Mouse (Mus musculus) neural tube, embryonic 15.5 days (tissue): ENCODE measurements around the gene Spem1. TPM values are rescaled to one million over a fixed set of nuclear protein-coding genes. Genes with fewer than 3 reads are reported as not detected.

ENCODE experiments used
- ATAC-seq: fragments of 200-750 bp; cut with Nextera tagmentation; 2 replicates; pipeline ENCODE4 v1.8.0; 2017; ENCODE audit warnings: mild to moderate bottlenecking, moderate TSS enrichment, moderate library complexity; ENCODE audit not compliant: low FRiP score
- H3K27ac ChIP-seq: fragments of 300-500 bp; sonication (generic); replicated peaks from 2 replicates; pipeline ENCODE4 v1.5.1; 2015; ENCODE audit warnings: mild to moderate bottlenecking, inconsistent platforms
- H3K27me3 ChIP-seq: fragments of 300-500 bp; sonication (generic); replicated peaks from 2 replicates; pipeline ENCODE4 v1.6.1; 2015; ENCODE audit warnings: inconsistent platforms
- H3K36me3 ChIP-seq: fragments of 300-500 bp; sonication (generic); 2 replicates; pipeline ENCODE4 v1.6.1; 2015; ENCODE audit warnings: inconsistent platforms
- H3K4me1 ChIP-seq: fragments of 300-500 bp; sonication (generic); 2 replicates; pipeline ENCODE4 v1.6.1; 2015; ENCODE audit warnings: inconsistent platforms
- H3K4me2 ChIP-seq: fragments of 300-500 bp; sonication (generic); 2 replicates; pipeline ENCODE4 v1.6.1; 2015; ENCODE audit warnings: inconsistent platforms, mild to moderate bottlenecking, moderate library complexity
- H3K4me3 ChIP-seq: fragments of 300-500 bp; sonication (generic); replicated peaks from 2 replicates; pipeline ENCODE4 v1.5.1; 2015; ENCODE audit warnings: mild to moderate bottlenecking, inconsistent platforms
- H3K9ac ChIP-seq: fragments of 300-500 bp; sonication (generic); replicated peaks from 2 replicates; pipeline ENCODE4 v1.6.1; 2015; ENCODE audit warnings: mild to moderate bottlenecking, inconsistent platforms
- H3K9me3 ChIP-seq: fragments of 300-500 bp; sonication (generic); replicated peaks from 2 replicates; pipeline ENCODE4 v1.6.1; 2016; ENCODE audit warnings: inconsistent platforms
- WGBS: fragments of 180-500 bp; shearing (Covaris S2); methylation state at CpG from one replicate; pipeline ENCODE4 v1.1.7; 2015; ENCODE audit warnings: mixed read lengths; 5-methylcytosine and 5-hydroxymethylcytosine counted together
- polyA plus RNA-seq: library from polyadenylated mRNA; unstranded; fragments of >200 nt; fragmentation: Nextera tagmentation; extraction: Ambion mirVana; gene quantifications from 2 replicates; pipeline ENCODE4 v1.2.1, GENCODE M21; 2015

Gene Spem1
- polyA plus RNA-seq, 1 experiment from 2014 or later: 0.29 TPM

GRCm38 (mm10) chr11:69849884-69850283 lies 27.9 kb upstream of the Spem1 start:
- Histone ChIP-seq H3K36me3 (peaks cover 40% of the 10 kb centered on the region), H3K9ac (no peak overlapping the region), H3K9me3 (no peaks in the 10 kb centered on the region), H3K27ac (no peak overlapping the region), H3K4me1 (peaks cover 33% of the 10 kb centered on the region), H3K27me3 (no peaks in the 10 kb centered on the region), H3K4me2 (no peak overlapping the region), H3K4me3 (no peak overlapping the region)
- ATAC-seq: no peak
- 92% methylated on average over 15 of the region's 15 CpGs for WGBS

- Histone ChIP-seq H3K4me2 (no peak overlapping the region), H3K36me3 (peaks cover 40% of the 10 kb centered on the region), H3K4me1 (peaks cover 33% of the 10 kb centered on the region), H3K9ac (no peak overlapping the region), H3K4me3 (no peak overlapping the region), H3K27me3 (no peaks in the 10 kb centered on the region), H3K27ac (no peak overlapping the region), H3K9me3 (no peaks in the 10 kb centered on the region)
- no peak for ATAC-seq
- WGBS: 90% methylated on average over 9 of the region's 9 CpGs
Observed at GRCm38 (mm10) chr11:69849128-69849527, 27.1 kb upstream of the Spem1 start.

DNA sequence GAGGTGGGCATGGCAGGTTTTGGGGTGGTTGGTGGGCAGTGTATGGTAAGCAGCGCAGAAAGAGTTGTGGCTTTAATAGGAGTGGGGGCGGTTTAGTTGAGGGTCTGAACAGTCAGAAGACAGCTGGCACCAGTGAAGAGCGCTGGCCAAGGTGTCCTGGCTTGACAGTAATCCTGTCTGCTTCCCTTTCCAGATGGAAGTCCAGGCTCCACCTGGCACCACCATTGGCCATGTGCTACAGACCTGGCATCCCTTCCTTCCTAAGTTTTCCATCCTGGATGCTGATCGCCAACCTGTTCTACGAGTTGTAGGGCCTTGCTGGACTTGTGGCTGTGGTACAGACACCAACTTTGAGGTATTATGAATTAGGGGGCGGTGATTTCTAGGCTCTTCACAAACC lies 26.0 kb upstream of the Spem1 start:
- Histone ChIP-seq H3K4me2 (peak overlapping the region; percentile 85), H3K4me3 (peak overlapping the region; percentile 66), H3K27ac (no peak overlapping the region), H3K9me3 (no peaks in the 10 kb centered on the region), H3K36me3 (peaks cover 40% of the 10 kb centered on the region), H3K4me1 (peaks cover 33% of the 10 kb centered on the region), H3K27me3 (no peaks in the 10 kb centered on the region), H3K9ac (peak overlapping the region; percentile 81; the same call in 1 of the 2 replicates)
- ATAC-seq: no peak
- WGBS: 95% methylated on average over 6 of the region's 6 CpGs

GRCm38 (mm10) chr11:69846738-69847688 lies 25.0 kb upstream of the Spem1 start:
- ATAC-seq: peak; percentile 45
- Histone ChIP-seq H3K27me3 (no peaks in the 10 kb centered on the region), H3K9ac (peak overlapping the region; percentile 81), H3K36me3 (peaks cover 38% of the 10 kb centered on the region), H3K4me1 (peaks cover 33% of the 10 kb centered on the region), H3K27ac (peak overlapping the region; percentile 93), H3K4me2 (peak overlapping the region; percentile 85), H3K4me3 (peak overlapping the region; percentile 66), H3K9me3 (no peaks in the 10 kb centered on the region)
- 11% methylated on average over 34 of the region's 37 CpGs for WGBS

DNA sequence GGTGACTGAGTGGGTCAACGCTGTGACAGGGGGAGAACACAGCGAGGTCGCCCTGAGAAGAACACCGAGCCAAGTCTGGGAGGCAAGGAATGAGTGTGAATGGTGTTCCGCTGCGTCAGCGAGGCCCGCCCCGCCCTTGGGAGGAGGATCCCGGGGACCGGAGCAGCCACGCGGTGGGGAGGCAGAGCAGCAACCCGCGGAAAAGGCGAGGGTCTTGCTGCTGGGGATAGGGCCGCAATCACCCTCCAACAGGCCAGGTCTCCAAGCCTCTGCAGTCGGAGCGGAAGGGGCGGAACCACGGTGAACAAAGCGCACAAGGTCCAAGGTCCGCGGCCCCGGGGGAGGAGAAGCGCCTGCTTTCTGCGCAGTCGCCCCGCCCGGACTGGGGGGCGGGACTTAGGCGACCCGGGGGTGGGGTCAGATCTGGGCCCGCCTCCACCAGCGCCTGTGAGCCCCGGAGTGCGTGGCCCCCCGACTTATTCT lies 24.3 kb upstream of the Spem1 start, which contains the start of gene Plscr3:
Gene Plscr3 (plus strand): TSS at position 179 of the 483 bp plus-strand sequence.
- H3K4me3 ChIP-seq: peak within 1 kb of the TSS; percentile 66
- H3K27me3 ChIP-seq: no peaks in the 10 kb centered on the region
- H3K4me1 ChIP-seq: peaks cover 33% of the 10 kb centered on the region
- peak within 1 kb of the TSS; percentile 85 for H3K4me2 ChIP-seq
- peaks cover 32% of the 10 kb centered on the region for H3K36me3 ChIP-seq
- peak within 1 kb of the TSS; percentile 81 for H3K9ac ChIP-seq
- peak within 1 kb of the TSS; percentile 93 for H3K27ac ChIP-seq
- WGBS: 0% methylated on average over 36 of the region's 38 CpGs
- peak; percentile 95 for ATAC-seq
- H3K9me3 ChIP-seq: no peaks in the 10 kb centered on the region

DNA sequence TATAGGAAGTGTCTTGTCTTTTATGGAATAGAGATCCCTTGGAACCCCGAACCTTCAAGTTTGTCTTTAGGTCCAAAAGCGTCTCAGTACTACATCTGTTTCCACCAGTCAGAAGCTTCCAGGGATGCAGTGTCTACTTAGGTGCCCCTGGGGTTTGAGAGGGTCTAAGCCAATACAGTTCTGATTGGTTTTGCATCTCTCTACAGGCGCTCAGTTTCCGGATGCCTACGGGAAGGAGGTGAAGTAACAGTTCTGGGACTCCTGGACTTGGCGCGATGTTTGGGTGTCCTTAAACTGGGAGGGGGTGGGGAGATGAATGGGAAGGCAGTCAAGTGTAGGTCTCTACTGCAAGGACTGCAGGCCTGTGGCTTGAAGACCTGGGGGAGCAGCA lies 16.7 kb upstream of the Spem1 start:
- Histone ChIP-seq H3K9me3 (no peaks in the 10 kb centered on the region), H3K4me1 (peaks cover 35% of the 10 kb centered on the region), H3K27me3 (no peaks in the 10 kb centered on the region), H3K36me3 (peaks cover 1% of the 10 kb centered on the region; the same call in 1 of the 2 replicates), H3K4me2 (peak overlapping the region; percentile 94), H3K27ac (peak overlapping the region; percentile 89), H3K9ac (peak overlapping the region; percentile 56), H3K4me3 (peak overlapping the region; percentile 89)
- no peak for ATAC-seq
- 2% methylated on average over 7 of the region's 7 CpGs for whole genome bisulfite sequencing

- H3K36me3 ChIP-seq: peaks cover 7% of the 10 kb centered on the region
- H3K9me3 ChIP-seq: no peaks in the 10 kb centered on the region
- H3K27ac ChIP-seq: peak within 1 kb of the TSS; percentile 98
- no peaks in the 10 kb centered on the region for H3K27me3 ChIP-seq
- under 1% methylated on average over 34 of the region's 34 CpGs for WGBS
- H3K4me1 ChIP-seq: peaks cover 41% of the 10 kb centered on the region
- H3K9ac ChIP-seq: peak within 1 kb of the TSS; percentile 98
- peak within 1 kb of the TSS; percentile 89 for H3K4me3 ChIP-seq
- peak within 1 kb of the TSS; percentile 94 for H3K4me2 ChIP-seq
- ATAC-seq: peak; percentile 89
Observed at GRCm38 (mm10) chr11:69837952-69838713, 16.2 kb upstream of the Spem1 start, which contains the start of gene Tmem256. Gene Tmem256 (plus strand): TSS chr11:69838514.

- Histone ChIP-seq H3K36me3 (peaks cover 13% of the 10 kb centered on the region), H3K27ac (peak within 1 kb of the TSS; percentile 98), H3K4me1 (peaks cover 44% of the 10 kb centered on the region), H3K9ac (peak within 1 kb of the TSS; percentile 98), H3K4me3 (peak within 1 kb of the TSS; percentile 89), H3K9me3 (no peaks in the 10 kb centered on the region), H3K4me2 (peak within 1 kb of the TSS; percentile 94), H3K27me3 (no peaks in the 10 kb centered on the region)
- ATAC-seq: peak; percentile 79
- 0% methylated on average over 32 of the region's 32 CpGs for WGBS
Observed at GRCm38 (mm10) chr11:69837604-69837951, 15.6 kb upstream of the Spem1 start, which contains the start of gene Nlgn2. Gene Nlgn2 (minus strand): TSS chr11:69837784.

GRCm38 (mm10) chr11:69836703-69837576 lies 15.0 kb upstream of the Spem1 start:
- peak; percentile 4; the same call in 1 of the 2 replicates for ATAC-seq
- H3K9ac ChIP-seq: peak overlapping the region; percentile 98
- H3K4me1 ChIP-seq: peaks cover 49% of the 10 kb centered on the region
- peak overlapping the region; percentile 94 for H3K4me2 ChIP-seq
- peak overlapping the region; percentile 89 for H3K4me3 ChIP-seq
- peaks cover 19% of the 10 kb centered on the region for H3K36me3 ChIP-seq
- peak overlapping the region; percentile 98 for H3K27ac ChIP-seq
- under 1% methylated on average over 45 of the region's 52 CpGs for WGBS
- no peaks in the 10 kb centered on the region for H3K27me3 ChIP-seq
- no peaks in the 10 kb centered on the region for H3K9me3 ChIP-seq

GRCm38 (mm10) chr11:69835966-69836335 lies 14.0 kb upstream of the Spem1 start:
- 4% methylated on average over 4 of the region's 4 CpGs for WGBS
- peak overlapping the region; percentile 89 for H3K4me3 ChIP-seq
- H3K9me3 ChIP-seq: no peaks in the 10 kb centered on the region
- peaks cover 49% of the 10 kb centered on the region for H3K4me1 ChIP-seq
- peaks cover 23% of the 10 kb centered on the region for H3K36me3 ChIP-seq
- H3K4me2 ChIP-seq: peak overlapping the region; percentile 94
- H3K9ac ChIP-seq: peak overlapping the region; percentile 98
- H3K27me3 ChIP-seq: no peaks in the 10 kb centered on the region
- no peak for ATAC-seq
- peak overlapping the region; percentile 98 for H3K27ac ChIP-seq
